Mouse (Mus musculus) cerebellum, adult 8-10 months (tissue): ENCODE measurements at regions not wholly inside any gene's neighbourhood (a gene's known extent, or its start where the extent isn't known, plus 50 kb on each side); places are given as distances from the start of the nearest gene placed in this dataset.

ENCODE experiments used
- DNase-seq: peaks from one replicate; pipeline ENCODE4 v3.0.0; 2022

GRCm38 (mm10) chr2:46119871-46120270, 1002.7 kb upstream of the Zeb2 start:
- no peak for DNase-seq

GRCm38 (mm10) chr2:46106991-46107390, 989.8 kb upstream of the Zeb2 start:
- no peak for DNase-seq

- DNase-seq: no peak
Measured at GRCm38 (mm10) chr2:46065034-46065802, 948.0 kb upstream of the Zeb2 start.

- DNase-seq: no peak
Measured at GRCm38 (mm10) chr2:46055729-46056128, 938.5 kb upstream of the Zeb2 start.

GRCm38 (mm10) chr2:46054902-46055301, 937.7 kb upstream of the Zeb2 start:
- DNase-seq: no peak

- DNase-seq: no peak
Measured at GRCm38 (mm10) chr2:46021854-46022253, 904.7 kb upstream of the Zeb2 start.

- DNase-seq: no peak
Measured at GRCm38 (mm10) chr2:46013771-46014269, 896.6 kb upstream of the Zeb2 start.

- no peak for DNase-seq
Measured at GRCm38 (mm10) chr2:46012716-46013115, 895.5 kb upstream of the Zeb2 start.

GRCm38 (mm10) chr2:45975157-45975556, 858.0 kb upstream of the Zeb2 start:
- no peak for DNase-seq

- no peak for DNase-seq
Measured at GRCm38 (mm10) chr2:45968635-45969034, 851.4 kb upstream of the Zeb2 start.

- no peak for DNase-seq
Measured at GRCm38 (mm10) chr2:45956792-45957330, 839.7 kb upstream of the Zeb2 start.

GRCm38 (mm10) chr2:45948758-45949157, 831.6 kb upstream of the Zeb2 start:
- no peak for DNase-seq

GRCm38 (mm10) chr2:45925791-45926480, 808.7 kb upstream of the Zeb2 start:
- DNase-seq: no peak

- no peak for DNase-seq
Measured at GRCm38 (mm10) chr2:45908871-45909270, 791.7 kb upstream of the Zeb2 start.

- DNase-seq: no peak
Measured at GRCm38 (mm10) chr2:45904623-45905235, 787.5 kb upstream of the Zeb2 start.

GRCm38 (mm10) chr2:45904090-45904489, 786.9 kb upstream of the Zeb2 start:
- no peak for DNase-seq

- no peak for DNase-seq
Measured at GRCm38 (mm10) chr2:45903350-45903749, 786.2 kb upstream of the Zeb2 start.

GRCm38 (mm10) chr2:45901892-45902291, 784.7 kb upstream of the Zeb2 start:
- no peak for DNase-seq

GRCm38 (mm10) chr2:45884680-45885079, 767.5 kb upstream of the Zeb2 start:
- no peak for DNase-seq

GRCm38 (mm10) chr2:45878656-45879055, 761.5 kb upstream of the Zeb2 start:
- DNase-seq: no peak

GRCm38 (mm10) chr2:45859901-45860331, 742.7 kb upstream of the Zeb2 start:
- DNase-seq: no peak

- no peak for DNase-seq
Measured at GRCm38 (mm10) chr2:45859445-45859844, 742.2 kb upstream of the Zeb2 start.

GRCm38 (mm10) chr2:45850018-45850605, 732.9 kb upstream of the Zeb2 start:
- DNase-seq: no peak
